Mouse (Mus musculus): ENCODE measurements around the gene Ear1.
"Not testable (repeated sequence)": the region's sequence is repeated elsewhere in the genome, so short reads cannot be mapped to it uniquely, and the experiment has no call there.

DNA sequence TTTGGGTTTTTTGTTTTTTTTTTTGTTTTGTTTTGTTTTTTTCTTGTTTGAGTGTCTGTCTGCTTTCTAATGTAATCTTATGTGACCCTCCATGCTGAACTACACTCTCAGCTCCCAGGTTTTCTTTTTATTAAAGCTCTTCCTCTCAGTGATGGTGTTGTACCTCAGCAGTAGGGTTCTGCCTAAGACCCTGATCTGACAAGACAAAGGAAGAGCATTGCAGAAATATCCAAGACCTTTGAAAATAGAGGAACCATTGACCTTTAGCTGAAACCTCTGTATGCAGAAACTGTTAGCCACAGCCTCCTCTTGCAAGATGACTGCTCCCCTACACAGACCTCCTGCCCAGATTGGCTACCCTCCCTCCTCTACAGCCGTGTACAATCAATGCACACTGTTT lies 10.9 kb upstream of the Ear1 start:
- TF ChIP-seq CTCF, EP300 (IDR thresholded peaks at IDR 0.05): not testable (repeated sequence)
